Mouse (Mus musculus): Measurements from ENCODE around the gene Dgki. TPM values are rescaled to one million over a fixed set of nuclear protein-coding genes. Genes with fewer than 3 reads are reported as not detected.

Gene Dgki
- total RNA-seq (2021), result under 1 TPM; 0.08 to 0.18 TPM
- polyA plus RNA-seq (2012; rRNA removed), result 0.04 and 0.15 TPM in 2 replicates
- long read RNA-seq, result 0 reads

- Histone ChIP-seq H3K4me3 (peak within 1 kb of the TSS; percentile 31), H3K79me2 (replicated peaks; ENCODE audit: control insufficient read depth, insufficient read depth, low read length) (no peaks in the 10 kb centered on the region), H3K27ac (no peak within 1 kb of the TSS), H3K4me1 (ENCODE audit: control insufficient read depth, insufficient read depth, low read length) (no peaks in the 10 kb centered on the region), H3K36me3 (ENCODE audit: control insufficient read depth, insufficient read depth, low read length) (no peaks in the 10 kb centered on the region), H3K27me3 (ENCODE audit: control insufficient read depth, insufficient read depth, low read length) (peaks cover 11% of the 10 kb centered on the region), H3K9ac (ENCODE audit: low read depth, low read length) (peak within 1 kb of the TSS; percentile 46; the same call in 1 of the 2 replicates)
- TF ChIP-seq POLR2A (IDR thresholded peaks at IDR 0.05; ENCODE audit: insufficient read depth, low read depth, low read length) (no peak), EP300 (IDR thresholded peaks at IDR 0.05; ENCODE audit: insufficient read depth, low read depth, low read length) (no peak), CTCF (IDR thresholded peaks at IDR 0.05) (no peak)
- WGBS, result 2% methylated on average over 59 of the region's 65 CpGs
- DNase-seq, result peak; percentile 9 to 30
- intact Hi-C loops (cut with DNase I), result no loop called here
Observed at GRCm38 (mm10) chr6:37299562-37300390, at the start of gene Dgki. TSS of gene Dgki (minus strand) at chr6:37300184.

- Histone ChIP-seq H3K9ac (ENCODE audit: low read depth, low read length) (no peak overlapping the region), H3K79me2 (replicated peaks; ENCODE audit: control insufficient read depth, insufficient read depth, low read length) (no peaks in the 10 kb centered on the region), H3K4me1 (ENCODE audit: control insufficient read depth, insufficient read depth, low read length) (no peaks in the 10 kb centered on the region), H3K4me3 (no peak overlapping the region), H3K27me3 (ENCODE audit: control insufficient read depth, insufficient read depth, low read length) (no peaks in the 10 kb centered on the region), H3K27ac (no peak overlapping the region), H3K36me3 (ENCODE audit: control insufficient read depth, insufficient read depth, low read length) (no peaks in the 10 kb centered on the region; the same call in 1 of the 2 replicates)
- no peak for TF ChIP-seq POLR2A (IDR thresholded peaks at IDR 0.05; ENCODE audit: insufficient read depth, low read depth, low read length)
- no peak for TF ChIP-seq EP300 (IDR thresholded peaks at IDR 0.05; ENCODE audit: insufficient read depth, low read depth, low read length)
- TF ChIP-seq CTCF (IDR thresholded peaks at IDR 0.05), result no peak
- WGBS, result 71% methylated on average over 5 of the region's 5 CpGs
- intact Hi-C loops (cut with DNase I), result no loop called here
- no peak for DNase-seq
Observed at GRCm38 (mm10) chr6:37347606-37348005, 47.6 kb upstream of the Dgki start.

- TF ChIP-seq POLR2A (IDR thresholded peaks at IDR 0.05; ENCODE audit: insufficient read depth, low read depth, low read length), result no peak
- TF ChIP-seq CTCF (IDR thresholded peaks at IDR 0.05), result no peak
- no peak for TF ChIP-seq EP300 (IDR thresholded peaks at IDR 0.05; ENCODE audit: insufficient read depth, low read depth, low read length)
- H3K9ac ChIP-seq (ENCODE audit: low read depth, low read length), result no peak overlapping the region
- WGBS, result 81% methylated on average over 5 of the region's 5 CpGs
- H3K4me1 ChIP-seq (ENCODE audit: control insufficient read depth, insufficient read depth, low read length), result no peaks in the 10 kb centered on the region; the same call in 1 of the 2 replicates
- H3K36me3 ChIP-seq (ENCODE audit: control insufficient read depth, insufficient read depth, low read length), result 0 out of 2 replicates have a peak, but pooled peaks cover 2% of the 10 kb centered on the region
- intact Hi-C loops (cut with DNase I), result no loop called here
- DNase-seq, result no peak
- no peak overlapping the region for H3K4me3 ChIP-seq
- H3K27ac ChIP-seq, result no peak overlapping the region
- no peaks in the 10 kb centered on the region for H3K79me2 ChIP-seq (replicated peaks; ENCODE audit: control insufficient read depth, insufficient read depth, low read length)
- no peaks in the 10 kb centered on the region for H3K27me3 ChIP-seq (ENCODE audit: control insufficient read depth, insufficient read depth, low read length)
Observed at GRCm38 (mm10) chr6:37338055-37338454, 38.1 kb upstream of the Dgki start.

- Histone ChIP-seq H3K36me3 (ENCODE audit: control insufficient read depth, insufficient read depth, low read length) (0 out of 2 replicates have a peak, but pooled peaks cover 2% of the 10 kb centered on the region), H3K27me3 (ENCODE audit: control insufficient read depth, insufficient read depth, low read length) (no peaks in the 10 kb centered on the region), H3K9ac (ENCODE audit: low read depth, low read length) (no peak overlapping the region), H3K4me1 (ENCODE audit: control insufficient read depth, insufficient read depth, low read length) (no peaks in the 10 kb centered on the region; the same call in 1 of the 2 replicates), H3K4me3 (no peak overlapping the region), H3K27ac (no peak overlapping the region), H3K79me2 (replicated peaks; ENCODE audit: control insufficient read depth, insufficient read depth, low read length) (no peaks in the 10 kb centered on the region)
- no peak for DNase-seq
- WGBS, result 38% methylated on average over 5 of the region's 5 CpGs
- intact Hi-C loops (cut with DNase I), result no loop called here
- no peak for TF ChIP-seq CTCF (IDR thresholded peaks at IDR 0.05)
- TF ChIP-seq POLR2A (IDR thresholded peaks at IDR 0.05; ENCODE audit: insufficient read depth, low read depth, low read length), result no peak
- no peak for TF ChIP-seq EP300 (IDR thresholded peaks at IDR 0.05; ENCODE audit: insufficient read depth, low read depth, low read length)
Observed at GRCm38 (mm10) chr6:37336831-37337260, 36.9 kb upstream of the Dgki start.

- Histone ChIP-seq H3K9ac (ENCODE audit: low read depth, low read length) (no peak overlapping the region), H3K36me3 (ENCODE audit: control insufficient read depth, insufficient read depth, low read length) (0 out of 2 replicates have a peak, but pooled peaks cover 2% of the 10 kb centered on the region), H3K27me3 (ENCODE audit: control insufficient read depth, insufficient read depth, low read length) (no peaks in the 10 kb centered on the region), H3K27ac (no peak overlapping the region), H3K4me3 (no peak overlapping the region), H3K79me2 (replicated peaks; ENCODE audit: control insufficient read depth, insufficient read depth, low read length) (no peaks in the 10 kb centered on the region), H3K4me1 (ENCODE audit: control insufficient read depth, insufficient read depth, low read length) (no peaks in the 10 kb centered on the region; the same call in 1 of the 2 replicates)
- DNase-seq, result no peak
- TF ChIP-seq CTCF (IDR thresholded peaks at IDR 0.05) (no peak), EP300 (IDR thresholded peaks at IDR 0.05; ENCODE audit: insufficient read depth, low read depth, low read length) (no peak), POLR2A (IDR thresholded peaks at IDR 0.05; ENCODE audit: insufficient read depth, low read depth, low read length) (no peak)
- 83% methylated on average over 7 of the region's 7 CpGs for WGBS
- intact Hi-C loops (cut with DNase I), result no loop called here
Observed at GRCm38 (mm10) chr6:37336381-37336780, 36.4 kb upstream of the Dgki start.

GRCm38 (mm10) chr6:37332846-37333245, 32.9 kb upstream of the Dgki start:
- H3K79me2 ChIP-seq (replicated peaks; ENCODE audit: control insufficient read depth, insufficient read depth, low read length), result no peaks in the 10 kb centered on the region
- intact Hi-C loops (cut with DNase I), result no loop called here
- H3K4me1 ChIP-seq (ENCODE audit: control insufficient read depth, insufficient read depth, low read length), result peaks cover 5% of the 10 kb centered on the region; the same call in 1 of the 2 replicates
- TF ChIP-seq CTCF (IDR thresholded peaks at IDR 0.05) (no peak), EP300 (IDR thresholded peaks at IDR 0.05; ENCODE audit: insufficient read depth, low read depth, low read length) (no peak), POLR2A (IDR thresholded peaks at IDR 0.05; ENCODE audit: insufficient read depth, low read depth, low read length) (no peak)
- peaks cover 4% of the 10 kb centered on the region for H3K36me3 ChIP-seq (ENCODE audit: control insufficient read depth, insufficient read depth, low read length)
- WGBS, result 81% methylated on average over 10 of the region's 10 CpGs
- DNase-seq, result no peak
- H3K27ac ChIP-seq, result no peak overlapping the region
- no peaks in the 10 kb centered on the region for H3K27me3 ChIP-seq (ENCODE audit: control insufficient read depth, insufficient read depth, low read length)
- H3K4me3 ChIP-seq, result no peak overlapping the region
- H3K9ac ChIP-seq (ENCODE audit: low read depth, low read length), result no peak overlapping the region
